Mouse (Mus musculus) midbrain, embryonic 11.5 days (tissue): ENCODE measurements at regions not wholly inside any gene's neighbourhood (a gene's known extent, or its start where the extent isn't known, plus 50 kb on each side); places are given as distances from the start of the nearest gene placed in this dataset.

Experiments used
- ATAC-seq: fragments of 200-750 bp; cut with Nextera tagmentation; 2 replicates; pipeline ENCODE4 v1.8.0; 2017; ENCODE audit warnings: moderate TSS enrichment, moderate library complexity; ENCODE audit not compliant: low FRiP score
- DNase-seq: peaks from one replicate; pipeline ENCODE4 v3.0.0; 2015; ENCODE audit warnings: low spot score; ENCODE audit errors: missing footprints
- H3K27ac ChIP-seq: fragments of 300-500 bp; sonication (generic); 2 replicates; pipeline ENCODE4 v1.5.1; 2014; ENCODE audit warnings: low read depth, low read length
- H3K27me3 ChIP-seq: fragments of 300-500 bp; sonication (generic); 2 replicates; pipeline ENCODE4 v1.6.1; 2014; ENCODE audit warnings: mild to moderate bottlenecking, low read length, moderate library complexity, mixed read lengths; ENCODE audit not compliant: control insufficient read depth, insufficient read depth
- H3K36me3 ChIP-seq: fragments of 300-500 bp; sonication (generic); 2 replicates; pipeline ENCODE4 v1.6.1; 2014; ENCODE audit warnings: mild to moderate bottlenecking, low read length, moderate library complexity, mixed read lengths; ENCODE audit not compliant: control insufficient read depth, insufficient read depth
- H3K4me1 ChIP-seq: fragments of 300-500 bp; sonication (generic); 2 replicates; pipeline ENCODE4 v1.6.1; 2014; ENCODE audit warnings: low read length; ENCODE audit not compliant: control insufficient read depth, insufficient read depth
- H3K4me2 ChIP-seq: fragments of 300-500 bp; sonication (generic); 2 replicates; pipeline ENCODE4 v1.6.1; 2014; ENCODE audit warnings: mild to moderate bottlenecking, moderate library complexity
- H3K4me3 ChIP-seq: fragments of 300-500 bp; sonication (generic); 2 replicates; pipeline ENCODE4 v1.5.1; 2014; ENCODE audit warnings: low read depth, low read length
- H3K9ac ChIP-seq: fragments of 300-500 bp; sonication (generic); 2 replicates; pipeline ENCODE4 v1.6.1; 2014; ENCODE audit warnings: low read length
- H3K9me3 ChIP-seq: fragments of 300-500 bp; sonication (generic); 2 replicates; pipeline ENCODE4 v1.6.1; 2016; ENCODE audit warnings: low read length; ENCODE audit not compliant: control insufficient read depth
- WGBS: fragments of 180-500 bp; shearing (Covaris S2); extraction: QIAGEN DNeasy Blood & Tissue Kit; methylation state at CpG from one replicate; pipeline ENCODE4 v1.1.7; 2014; 5-methylcytosine and 5-hydroxymethylcytosine counted together

GRCm38 (mm10) chr1:71898198-71898597 is 245.2 kb upstream of the Fn1 start:
- Histone ChIP-seq H3K27me3 (no peaks in the 10 kb centered on the region), H3K9ac (no peak overlapping the region)

GRCm38 (mm10) chr1:71897464-71898051 is 244.6 kb upstream of the Fn1 start:
- no peaks in the 10 kb centered on the region for H3K27me3 ChIP-seq
- no peaks in the 10 kb centered on the region for H3K9me3 ChIP-seq
- no peak overlapping the region for H3K4me3 ChIP-seq
- H3K4me1 ChIP-seq: no peaks in the 10 kb centered on the region
- ATAC-seq: no peak
- WGBS: 89% methylated on average over 8 of the region's 8 CpGs
- H3K27ac ChIP-seq: no peak overlapping the region
- H3K4me2 ChIP-seq: no peak overlapping the region
- H3K9ac ChIP-seq: no peak overlapping the region
- DNase-seq: no peak
- H3K36me3 ChIP-seq: no peaks in the 10 kb centered on the region

More at GRCm38 (mm10) chr1:71898198-71898597, 245.2 kb upstream of the Fn1 start:
- Histone ChIP-seq H3K27ac (no peak overlapping the region), H3K4me3 (no peak overlapping the region), H3K4me2 (no peak overlapping the region), H3K36me3 (no peaks in the 10 kb centered on the region), H3K4me1 (no peaks in the 10 kb centered on the region), H3K9me3 (no peaks in the 10 kb centered on the region)
- 89% methylated on average over 6 of the region's 6 CpGs for WGBS
- DNase-seq (no peak), ATAC-seq (no peak)

GRCm38 (mm10) chr1:71896141-71896725 is 243.2 kb upstream of the Fn1 start:
- H3K4me3 ChIP-seq: no peak overlapping the region
- H3K27ac ChIP-seq: no peak overlapping the region
- ATAC-seq: no peak
- no peaks in the 10 kb centered on the region for H3K36me3 ChIP-seq
- H3K4me1 ChIP-seq: no peaks in the 10 kb centered on the region
- H3K9ac ChIP-seq: no peak overlapping the region
- no peaks in the 10 kb centered on the region for H3K27me3 ChIP-seq
- 67% methylated on average over 11 of the region's 11 CpGs for WGBS
- no peaks in the 10 kb centered on the region for H3K9me3 ChIP-seq
- no peak for DNase-seq
- no peak overlapping the region for H3K4me2 ChIP-seq

- no peak overlapping the region for H3K4me2 ChIP-seq
- no peak for ATAC-seq
- H3K27me3 ChIP-seq: no peaks in the 10 kb centered on the region
- no peaks in the 10 kb centered on the region for H3K9me3 ChIP-seq
- H3K36me3 ChIP-seq: no peaks in the 10 kb centered on the region
- no peaks in the 10 kb centered on the region for H3K4me1 ChIP-seq
- WGBS: 80% methylated on average over 5 of the region's 5 CpGs
- no peak overlapping the region for H3K4me3 ChIP-seq
- H3K9ac ChIP-seq: no peak overlapping the region
- no peak for DNase-seq
- H3K27ac ChIP-seq: no peak overlapping the region
Observed at GRCm38 (mm10) chr1:71893636-71894035, 240.6 kb upstream of the Fn1 start.

GRCm38 (mm10) chr1:71887809-71888208 is 234.8 kb upstream of the Fn1 start:
- WGBS: 87% methylated on average over 3 of the region's 3 CpGs
- no peaks in the 10 kb centered on the region for H3K27me3 ChIP-seq
- H3K4me1 ChIP-seq: 0 out of 2 replicates have a peak, but pooled peaks cover 2% of the 10 kb centered on the region
- H3K9me3 ChIP-seq: no peaks in the 10 kb centered on the region
- no peaks in the 10 kb centered on the region for H3K36me3 ChIP-seq
- ATAC-seq (no peak), DNase-seq (no peak)
- no peak overlapping the region for H3K4me2 ChIP-seq
- H3K4me3 ChIP-seq: no peak overlapping the region
- no peak overlapping the region for H3K9ac ChIP-seq
- H3K27ac ChIP-seq: no peak overlapping the region

- Histone ChIP-seq H3K27ac (no peak overlapping the region), H3K4me1 (0 out of 2 replicates have a peak, but pooled peaks cover 2% of the 10 kb centered on the region), H3K4me3 (no peak overlapping the region), H3K9ac (no peak overlapping the region), H3K27me3 (no peaks in the 10 kb centered on the region), H3K4me2 (no peak overlapping the region), H3K36me3 (no peaks in the 10 kb centered on the region), H3K9me3 (no peaks in the 10 kb centered on the region)
- 89% methylated on average over 6 of the region's 6 CpGs for WGBS
- ATAC-seq (no peak), DNase-seq (no peak)
Observed at GRCm38 (mm10) chr1:71886903-71887302, 233.9 kb upstream of the Fn1 start.

- no peaks in the 10 kb centered on the region for H3K36me3 ChIP-seq
- DNase-seq (no peak), ATAC-seq (no peak)
- H3K4me2 ChIP-seq: no peak overlapping the region
- no peak overlapping the region for H3K4me3 ChIP-seq
- H3K9ac ChIP-seq: no peak overlapping the region
- H3K9me3 ChIP-seq: no peaks in the 10 kb centered on the region
- H3K27me3 ChIP-seq: no peaks in the 10 kb centered on the region
- H3K4me1 ChIP-seq: 0 out of 2 replicates have a peak, but pooled peaks cover 2% of the 10 kb centered on the region
- H3K27ac ChIP-seq: no peak overlapping the region
- WGBS: 81% methylated on average over 5 of the region's 5 CpGs
Observed at GRCm38 (mm10) chr1:71886233-71886632, 233.2 kb upstream of the Fn1 start.

- H3K4me2 ChIP-seq: no peak overlapping the region
- 0 out of 2 replicates have a peak, but pooled peaks cover 2% of the 10 kb centered on the region for H3K4me1 ChIP-seq
- H3K4me3 ChIP-seq: no peak overlapping the region
- ATAC-seq: no peak
- 95% methylated on average over 12 of the region's 12 CpGs for WGBS
- no peaks in the 10 kb centered on the region for H3K27me3 ChIP-seq
- no peaks in the 10 kb centered on the region for H3K9me3 ChIP-seq
- no peak overlapping the region for H3K9ac ChIP-seq
- H3K36me3 ChIP-seq: no peaks in the 10 kb centered on the region
- no peak overlapping the region for H3K27ac ChIP-seq
- no peak for DNase-seq
Observed at GRCm38 (mm10) chr1:71881851-71882250, 228.9 kb upstream of the Fn1 start.

- DNase-seq (no peak), ATAC-seq (no peak)
- H3K9me3 ChIP-seq: no peaks in the 10 kb centered on the region
- 0 out of 2 replicates have a peak, but pooled peaks cover 2% of the 10 kb centered on the region for H3K4me1 ChIP-seq
- no peak overlapping the region for H3K4me2 ChIP-seq
- no peaks in the 10 kb centered on the region for H3K27me3 ChIP-seq
- WGBS: 87% methylated on average over 4 of the region's 4 CpGs
- no peaks in the 10 kb centered on the region for H3K36me3 ChIP-seq
- no peak overlapping the region for H3K4me3 ChIP-seq
- H3K9ac ChIP-seq: no peak overlapping the region
- no peak overlapping the region for H3K27ac ChIP-seq
Observed at GRCm38 (mm10) chr1:71881191-71881590, 228.2 kb upstream of the Fn1 start.
